Mouse (Mus musculus) neural tube, embryonic 14.5 days (tissue): ENCODE measurements at regions not wholly inside any gene's neighbourhood (a gene's known extent, or its start where the extent isn't known, plus 50 kb on each side); places are given as distances from the start of the nearest gene placed in this dataset.
A peak's percentile ranks its signal among the peaks of the same experiment; 100 is the strongest.

Experiments used
- ATAC-seq: fragments of 200-750 bp; cut with Nextera tagmentation; 2 replicates; pipeline ENCODE4 v1.8.0; 2017; ENCODE audit warnings: low read depth, mild to moderate bottlenecking, moderate TSS enrichment, moderate library complexity
- H3K27ac ChIP-seq: fragments of 300-500 bp; sonication (generic); 2 replicates; pipeline ENCODE4 v1.5.1; 2014; ENCODE audit warnings: low read depth, mild to moderate bottlenecking, control low read depth, low read length, moderate library complexity, mixed read lengths
- H3K27me3 ChIP-seq: fragments of 300-500 bp; sonication (generic); 2 replicates; pipeline ENCODE4 v1.6.1; 2014; ENCODE audit warnings: low read length; ENCODE audit not compliant: control insufficient read depth, insufficient read depth
- H3K36me3 ChIP-seq: fragments of 300-500 bp; sonication (generic); 2 replicates; pipeline ENCODE4 v1.6.1; 2014; ENCODE audit warnings: low read length, mixed read lengths; ENCODE audit not compliant: control insufficient read depth, insufficient read depth
- H3K4me1 ChIP-seq: fragments of 300-500 bp; sonication (generic); 2 replicates; pipeline ENCODE4 v1.6.1; 2014; ENCODE audit warnings: low read length; ENCODE audit not compliant: control insufficient read depth, insufficient read depth
- H3K4me2 ChIP-seq: fragments of 300-500 bp; sonication (generic); 2 replicates; pipeline ENCODE4 v1.6.1; 2014; ENCODE audit warnings: mild to moderate bottlenecking, low read depth, low read length, control low read depth
- H3K4me3 ChIP-seq: fragments of 300-500 bp; sonication (generic); 2 replicates; pipeline ENCODE4 v1.5.1; 2014; ENCODE audit warnings: low read depth, low read length, control low read depth, mixed read lengths
- H3K9ac ChIP-seq: fragments of 300-500 bp; sonication (generic); replicated peaks from 2 replicates; pipeline ENCODE4 v1.6.1; 2014; ENCODE audit warnings: low read depth, mild to moderate bottlenecking, control low read depth, low read length, mixed read lengths
- H3K9me3 ChIP-seq: fragments of 300-500 bp; sonication (generic); 2 replicates; pipeline ENCODE4 v1.6.1; 2016; ENCODE audit warnings: low read length; ENCODE audit not compliant: control insufficient read depth
- WGBS: fragments of 180-500 bp; shearing (Covaris S2); extraction: QIAGEN DNeasy Blood & Tissue Kit; methylation state at CpG from one replicate; pipeline ENCODE4 v1.1.7; 2014; 5-methylcytosine and 5-hydroxymethylcytosine counted together

DNA sequence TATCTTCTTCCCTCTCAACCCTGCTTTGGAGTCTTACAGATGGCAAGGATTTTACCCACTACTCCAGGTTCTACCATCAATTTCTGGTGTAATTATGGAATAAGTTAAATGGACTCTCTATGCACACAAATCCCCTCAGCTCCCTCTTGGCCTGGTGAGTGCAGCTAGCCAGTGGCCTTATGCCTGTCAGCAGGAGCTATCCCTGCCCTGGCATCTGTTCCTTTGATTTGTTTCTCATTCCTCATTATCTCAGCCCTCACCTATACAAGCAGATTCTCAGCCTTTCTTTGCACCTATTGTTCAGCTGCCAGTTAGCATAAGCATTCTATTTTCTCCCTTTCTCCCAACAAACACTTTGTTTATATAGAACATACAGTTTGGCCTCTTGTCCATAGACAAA lies 150.3 kb downstream of the Rnf152 start:
- H3K4me3 ChIP-seq, result no peak overlapping the region
- H3K9ac ChIP-seq, result no peak overlapping the region
- H3K4me1 ChIP-seq, result no peaks in the 10 kb centered on the region
- no peaks in the 10 kb centered on the region for H3K27me3 ChIP-seq
- H3K4me2 ChIP-seq, result no peak overlapping the region
- no peaks in the 10 kb centered on the region for H3K36me3 ChIP-seq
- no peaks in the 10 kb centered on the region for H3K9me3 ChIP-seq
- no peak for ATAC-seq
- no peak overlapping the region for H3K27ac ChIP-seq

DNA sequence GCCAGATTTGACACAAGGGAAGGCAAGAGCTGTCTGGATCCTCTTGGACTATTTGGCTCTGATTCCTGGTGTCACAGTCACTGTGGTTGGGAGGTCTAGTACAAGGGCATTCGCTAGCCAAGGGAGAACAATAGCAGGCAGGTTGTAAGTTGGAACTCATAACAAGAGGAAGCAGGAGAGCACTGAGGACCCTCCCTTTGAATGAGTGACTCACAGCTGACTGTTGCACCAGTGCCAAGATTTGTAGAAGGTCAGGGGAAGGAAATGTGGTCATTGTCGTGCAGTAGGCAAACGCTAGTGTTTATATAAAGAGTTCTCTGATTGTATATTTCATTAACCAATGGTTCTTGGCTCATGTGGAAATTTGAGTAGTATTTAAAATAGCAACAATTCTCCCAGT lies 157.2 kb downstream of the Rnf152 start:
- ATAC-seq, result no peak
- Histone ChIP-seq H3K4me1 (no peaks in the 10 kb centered on the region), H3K4me3 (no peak overlapping the region), H3K36me3 (no peaks in the 10 kb centered on the region), H3K27me3 (no peaks in the 10 kb centered on the region), H3K4me2 (no peak overlapping the region), H3K27ac (no peak overlapping the region), H3K9ac (no peak overlapping the region), H3K9me3 (no peaks in the 10 kb centered on the region)
- 88% methylated on average over 3 of the region's 3 CpGs for WGBS

DNA sequence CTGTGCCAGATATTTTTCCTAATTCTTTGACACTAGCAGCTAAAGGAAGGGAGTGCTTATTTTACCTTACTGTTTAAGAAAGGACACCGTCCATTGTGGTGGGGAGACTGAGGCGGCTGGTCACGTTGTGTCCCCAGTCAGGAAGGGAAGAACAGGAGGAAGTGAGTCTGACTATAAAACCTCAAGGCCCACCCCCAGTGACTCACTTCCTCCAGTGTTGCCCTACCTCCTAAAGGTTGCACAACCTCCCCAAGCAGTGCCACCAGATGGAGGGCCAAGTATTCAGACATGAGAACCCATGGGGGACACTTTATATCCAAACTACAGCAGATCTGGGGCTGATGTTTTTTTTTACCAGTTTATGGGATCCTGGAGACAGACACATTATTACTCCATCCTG lies 165.4 kb downstream of the Rnf152 start:
- Histone ChIP-seq H3K27ac (no peak overlapping the region), H3K27me3 (no peaks in the 10 kb centered on the region), H3K9me3 (no peaks in the 10 kb centered on the region), H3K4me3 (no peak overlapping the region), H3K4me2 (no peak overlapping the region), H3K36me3 (no peaks in the 10 kb centered on the region), H3K4me1 (no peaks in the 10 kb centered on the region), H3K9ac (no peak overlapping the region)
- no peak for ATAC-seq
- WGBS, result 84% methylated on average over 3 of the region's 3 CpGs

DNA sequence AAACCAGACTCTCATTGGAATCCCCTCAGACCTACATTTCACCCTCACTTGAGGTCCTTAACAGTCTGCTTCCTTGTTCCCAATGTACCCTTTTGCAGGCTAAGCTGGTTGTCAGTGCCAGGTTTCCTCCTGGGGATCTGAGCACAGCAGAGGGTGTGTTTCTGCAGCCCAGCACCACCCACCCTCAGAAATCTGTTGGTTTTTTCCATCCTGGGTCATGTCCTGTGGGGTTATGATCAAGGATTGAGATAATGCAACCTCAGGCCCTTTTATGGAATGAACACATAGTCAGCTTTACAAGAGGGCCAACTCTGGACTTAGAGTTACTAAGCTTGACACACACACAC lies 167.6 kb downstream of the Rnf152 start:
- H3K4me3 ChIP-seq, result no peak overlapping the region
- H3K4me2 ChIP-seq, result no peak overlapping the region
- no peaks in the 10 kb centered on the region for H3K4me1 ChIP-seq
- ATAC-seq, result no peak
- no peaks in the 10 kb centered on the region for H3K27me3 ChIP-seq
- H3K9ac ChIP-seq, result no peak overlapping the region
- no peak overlapping the region for H3K27ac ChIP-seq
- no peaks in the 10 kb centered on the region for H3K36me3 ChIP-seq
- H3K9me3 ChIP-seq, result no peaks in the 10 kb centered on the region

DNA sequence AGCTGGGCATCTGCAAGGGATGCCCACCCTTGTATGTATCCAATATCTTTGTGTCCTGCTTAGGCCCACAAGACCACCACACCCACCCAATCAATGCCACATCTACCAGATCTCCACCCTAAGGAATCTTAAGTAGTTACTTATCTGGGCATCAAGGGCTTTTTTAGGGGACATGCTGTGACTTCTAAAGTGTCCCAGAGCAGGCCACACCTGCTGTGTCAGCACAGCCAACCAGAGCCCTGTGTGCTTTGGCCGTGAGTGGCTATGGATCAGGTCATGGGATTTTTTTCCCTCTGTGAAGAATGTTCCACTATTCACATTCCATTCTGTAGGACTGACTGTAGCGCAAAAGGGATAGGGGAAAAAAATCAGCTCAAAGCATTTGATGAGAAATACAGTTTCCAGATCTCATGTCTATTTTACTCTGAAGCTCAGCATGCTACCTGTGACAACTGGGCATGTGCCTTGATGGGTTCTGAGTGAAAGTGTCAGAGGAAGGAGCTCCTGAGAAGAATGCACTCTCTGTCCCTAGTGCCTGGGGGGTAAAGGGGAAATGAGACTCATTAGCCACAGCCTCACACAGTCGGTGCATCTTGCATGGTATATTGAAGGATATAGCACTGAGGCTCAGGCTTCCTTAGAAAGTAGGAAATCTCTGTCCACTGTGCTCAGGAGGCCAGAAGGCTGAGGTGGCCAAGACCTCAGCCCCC lies 168.1 kb downstream of the Rnf152 start:
- no peak overlapping the region for H3K9ac ChIP-seq
- no peak for ATAC-seq
- 69% methylated on average over 3 of the region's 3 CpGs for WGBS
- H3K4me1 ChIP-seq, result no peaks in the 10 kb centered on the region
- H3K27me3 ChIP-seq, result no peaks in the 10 kb centered on the region
- no peak overlapping the region for H3K4me3 ChIP-seq
- no peaks in the 10 kb centered on the region for H3K9me3 ChIP-seq
- H3K36me3 ChIP-seq, result no peaks in the 10 kb centered on the region
- no peak overlapping the region for H3K4me2 ChIP-seq
- no peak overlapping the region for H3K27ac ChIP-seq

DNA sequence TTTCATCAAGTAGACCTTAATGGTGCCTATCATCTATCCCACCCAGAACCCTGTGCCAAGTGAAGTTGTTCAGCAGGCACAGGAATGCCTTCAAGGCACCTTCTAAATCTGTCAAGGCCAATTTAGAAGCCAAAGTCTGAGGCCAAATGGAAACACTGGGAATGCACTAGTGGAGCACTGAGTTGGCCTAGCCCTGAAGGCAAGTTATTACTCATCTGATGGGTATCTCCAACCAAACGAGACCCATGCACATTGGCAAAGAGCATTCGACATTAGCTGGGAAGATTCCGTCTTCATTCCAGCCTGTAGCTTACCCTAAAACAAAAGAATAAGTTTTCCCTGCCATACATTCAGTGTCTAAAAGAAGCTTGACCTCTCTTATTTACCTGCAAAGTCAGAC lies 172.0 kb downstream of the Rnf152 start:
- Histone ChIP-seq H3K27me3 (no peaks in the 10 kb centered on the region), H3K27ac (no peak overlapping the region), H3K4me2 (no peak overlapping the region), H3K9ac (no peak overlapping the region), H3K4me3 (no peak overlapping the region), H3K9me3 (no peaks in the 10 kb centered on the region), H3K4me1 (no peaks in the 10 kb centered on the region), H3K36me3 (no peaks in the 10 kb centered on the region)
- WGBS, result 95% methylated on average over 3 of the region's 3 CpGs
- ATAC-seq, result no peak

DNA sequence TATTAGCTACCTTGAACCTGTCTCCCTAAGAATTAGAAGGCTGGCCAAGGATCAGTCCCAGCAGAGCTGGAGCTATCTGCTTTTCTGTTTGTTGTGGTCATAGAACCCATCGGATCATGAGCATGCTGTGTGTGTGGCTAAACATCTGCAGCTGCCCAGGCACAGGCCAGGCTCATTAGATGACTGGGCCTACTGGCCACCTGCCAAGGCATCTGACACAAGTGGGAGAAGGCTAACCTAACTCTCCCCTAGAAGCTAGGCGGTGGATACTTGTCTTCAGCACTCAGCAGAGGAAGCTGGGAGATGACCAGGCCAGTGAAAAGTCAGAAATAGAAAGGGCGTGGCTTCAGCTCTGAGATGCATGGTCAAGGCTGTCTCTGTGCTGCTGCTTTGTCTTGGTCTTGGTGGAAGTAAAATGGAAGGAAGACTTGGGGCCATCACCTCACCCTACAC lies 177.1 kb downstream of the Rnf152 start:
- ATAC-seq, result peak; percentile 78; the same call in 1 of the 2 replicates
- Histone ChIP-seq H3K36me3 (no peaks in the 10 kb centered on the region), H3K4me3 (no peak overlapping the region), H3K9ac (no peak overlapping the region), H3K4me2 (no peak overlapping the region), H3K4me1 (no peaks in the 10 kb centered on the region), H3K27ac (no peak overlapping the region), H3K9me3 (no peaks in the 10 kb centered on the region), H3K27me3 (no peaks in the 10 kb centered on the region)
- WGBS, result 51% methylated on average over 3 of the region's 3 CpGs

DNA sequence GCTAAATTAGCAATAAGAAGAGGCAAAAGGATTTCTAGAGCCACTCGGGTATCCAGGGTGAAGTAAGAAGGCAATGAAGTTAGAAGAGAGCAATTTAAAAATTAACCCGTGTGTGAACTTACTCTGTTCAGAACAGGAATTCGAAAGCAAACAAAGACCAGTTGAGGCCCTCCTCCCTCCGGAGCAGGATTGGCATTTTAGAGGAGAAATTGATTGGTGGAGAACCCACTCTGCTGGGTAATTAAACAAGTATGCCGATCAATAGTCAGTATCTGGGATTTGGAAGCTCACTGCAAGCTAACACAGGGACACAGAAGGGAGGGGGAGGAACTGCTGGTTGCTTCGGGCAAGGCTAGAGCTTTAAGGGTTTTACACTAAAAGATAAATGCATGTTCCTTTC lies 177.7 kb downstream of the Rnf152 start:
- H3K9me3 ChIP-seq, result no peaks in the 10 kb centered on the region
- no peak overlapping the region for H3K4me3 ChIP-seq
- no peaks in the 10 kb centered on the region for H3K4me1 ChIP-seq
- 9% methylated on average over 6 of the region's 6 CpGs for whole genome bisulfite sequencing
- H3K27me3 ChIP-seq, result no peaks in the 10 kb centered on the region
- H3K9ac ChIP-seq, result no peak overlapping the region
- H3K27ac ChIP-seq, result no peak overlapping the region; the same call in 1 of the 2 replicates
- ATAC-seq, result peak; percentile 49; the same call in 1 of the 2 replicates
- no peaks in the 10 kb centered on the region for H3K36me3 ChIP-seq
- H3K4me2 ChIP-seq, result no peak overlapping the region

DNA sequence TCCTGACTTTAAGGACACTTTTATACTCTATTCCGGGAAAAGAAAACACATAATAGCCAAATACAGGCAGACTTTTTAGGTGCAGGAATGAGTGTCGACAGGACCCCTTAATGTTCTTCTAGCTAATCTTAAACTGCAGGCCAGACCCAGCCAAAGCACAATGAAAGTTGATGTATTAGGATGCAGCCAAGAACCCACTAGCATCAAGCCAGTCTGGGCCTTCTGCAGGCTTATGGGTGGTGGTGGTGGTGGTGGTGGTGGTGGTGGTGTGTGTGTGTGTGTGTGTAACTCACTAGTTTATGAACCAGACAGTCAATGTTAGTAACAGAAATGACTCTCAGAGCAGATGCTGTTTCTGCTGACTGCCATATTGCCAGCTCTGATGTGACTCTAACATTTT lies 178.6 kb downstream of the Rnf152 start:
- no peak for ATAC-seq
- 76% methylated on average over 2 of the region's 2 CpGs for WGBS
- no peak overlapping the region for H3K9ac ChIP-seq
- H3K36me3 ChIP-seq, result no peaks in the 10 kb centered on the region
- H3K27me3 ChIP-seq, result no peaks in the 10 kb centered on the region
- H3K4me2 ChIP-seq, result no peak overlapping the region
- H3K9me3 ChIP-seq, result no peaks in the 10 kb centered on the region
- no peaks in the 10 kb centered on the region for H3K4me1 ChIP-seq
- H3K27ac ChIP-seq, result no peak overlapping the region; the same call in 1 of the 2 replicates
- H3K4me3 ChIP-seq, result no peak overlapping the region
